Mouse (Mus musculus) right cerebral cortex, postnatal 10 days (tissue): ENCODE results near the gene Irf1.

ENCODE experiments used
- DNase-seq, 2 experiments: peaks; one replicate each; pipeline ENCODE4 v3.0.0; 2021; ENCODE audit warnings: low spot score in 2 of 2

Irf1 gene

GRCm38 (mm10) chr11:53761284-53761683 is 8.5 kb upstream of the Irf1 start:
- DNase-seq, result no peak

GRCm38 (mm10) chr11:53761822-53762221 is 8.0 kb upstream of the Irf1 start:
- peak; percentile 57 to 70 for DNase-seq

DNA sequence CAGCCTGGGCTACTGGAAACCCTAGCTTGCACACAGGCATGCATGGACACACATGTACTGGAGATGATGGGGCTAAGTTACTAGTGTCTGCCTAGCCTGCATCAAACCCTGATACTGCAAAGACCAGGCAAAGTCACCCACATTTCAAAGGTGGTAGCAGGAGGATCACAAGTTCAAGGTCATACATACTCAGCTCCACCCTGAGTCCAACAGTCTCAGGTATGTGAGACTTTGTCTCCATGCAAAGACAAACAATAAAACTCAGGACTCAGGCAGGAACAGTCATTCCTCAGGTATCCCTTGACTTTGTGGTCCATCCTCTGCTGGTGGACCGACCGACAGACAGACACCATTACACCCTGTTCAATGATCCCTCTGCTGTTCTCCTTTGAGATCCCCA is 7.4 kb upstream of the Irf1 start:
- no peak for DNase-seq

- DNase-seq, result peak; percentile 55 to 60
These were observed 6.9 kb upstream of the Irf1 start for GRCm38 (mm10) chr11:53762827-53763495.

- peak; percentile 83 to 84 for DNase-seq
These were observed 6.2 kb upstream of the Irf1 start for GRCm38 (mm10) chr11:53763496-53764140.

DNA sequence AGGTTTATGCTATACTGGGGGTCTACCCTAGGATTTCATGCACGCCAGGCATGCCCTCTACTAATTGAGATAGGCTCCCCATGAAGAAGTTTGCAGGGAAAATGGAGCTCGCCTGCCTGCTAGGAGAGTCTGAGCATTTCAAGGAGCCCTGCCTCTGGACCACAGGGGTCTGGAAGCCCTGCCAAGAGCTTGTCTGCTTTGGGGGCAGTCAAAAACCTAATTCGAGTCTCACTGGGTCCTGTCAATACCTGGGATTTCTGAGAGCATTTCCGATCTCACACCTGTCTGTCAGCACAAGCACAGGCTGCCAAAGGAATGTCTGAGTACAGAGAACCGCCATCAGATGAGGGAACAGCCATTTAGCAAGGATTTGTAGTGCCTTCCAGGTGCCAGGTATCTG is 5.2 kb upstream of the Irf1 start:
- no peak for DNase-seq

DNA sequence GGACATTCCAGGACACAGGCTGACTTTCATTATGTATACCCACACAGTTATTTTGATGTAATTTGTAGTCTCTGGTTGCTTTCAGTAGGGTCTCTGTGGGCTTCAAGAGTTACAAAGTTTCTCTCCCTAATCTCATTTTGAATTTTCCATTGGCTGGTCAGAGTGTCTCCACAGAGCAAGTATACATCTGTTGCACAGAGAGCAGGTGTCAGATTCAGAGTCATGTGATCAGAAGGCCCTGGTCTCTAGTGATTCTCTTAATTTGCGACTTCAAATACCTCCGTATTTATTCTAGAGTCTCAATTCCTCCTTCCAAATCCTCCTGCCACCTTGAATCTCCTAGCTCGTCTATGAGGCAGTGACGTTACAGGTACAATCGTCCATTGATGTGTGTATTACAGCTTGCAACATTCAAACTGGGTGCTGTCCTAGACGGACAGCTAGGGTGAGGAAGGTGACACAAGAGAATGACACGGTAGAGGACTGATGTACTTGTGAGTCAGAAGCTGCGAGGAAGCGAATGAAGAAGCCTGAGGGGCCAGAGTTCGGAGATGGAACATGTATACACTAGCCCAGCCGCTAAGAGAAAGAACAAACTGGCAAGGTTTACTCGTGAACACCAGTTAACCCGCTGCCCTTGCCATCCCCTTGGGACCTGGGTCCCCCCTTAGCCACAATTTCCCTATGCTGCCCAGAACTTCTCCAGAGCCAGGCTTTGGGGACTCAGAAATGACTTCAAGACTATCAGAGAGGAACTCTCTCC is 1.2 kb upstream of the Irf1 start:
- DNase-seq, result no peak

- DNase-seq, result no peak
These were observed 633 bp upstream of the Irf1 start for GRCm38 (mm10) chr11:53769185-53769576.

DNA sequence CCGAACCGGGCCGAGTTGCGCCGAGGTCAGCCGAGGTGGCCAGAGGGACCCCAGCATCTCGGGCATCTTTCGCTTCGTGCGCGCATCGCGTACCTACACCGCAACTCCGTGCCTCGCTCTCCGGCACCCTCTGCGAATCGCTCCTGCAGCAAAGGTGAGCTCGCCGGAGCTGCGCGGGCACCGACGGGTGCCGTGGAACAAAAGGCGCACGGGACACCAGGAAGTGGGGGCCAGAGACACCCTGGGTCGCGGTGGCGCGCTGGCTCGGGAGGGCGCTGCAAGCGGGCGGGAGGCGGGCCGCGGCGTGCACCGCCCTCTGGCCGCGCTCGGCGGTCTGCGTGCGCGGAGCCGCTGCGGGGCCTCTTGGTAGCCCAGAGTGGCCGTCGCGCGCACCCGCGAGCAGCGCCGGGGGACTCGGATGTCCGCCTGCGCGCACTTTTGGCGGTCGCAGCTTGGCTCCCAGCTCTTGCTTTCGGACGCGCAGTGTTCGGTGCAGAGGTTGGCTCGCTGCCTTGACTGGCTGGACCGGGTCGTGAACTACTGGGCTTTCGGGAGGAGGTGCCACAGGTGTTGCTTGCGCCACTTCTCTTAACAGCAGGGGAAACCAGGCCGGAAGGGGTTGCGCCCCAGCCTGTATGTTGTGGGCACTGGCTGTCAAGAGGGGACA is 444 bp downstream of the Irf1 start:
- DNase-seq, result peak; percentile 65 to 73

- peak in 1 of 2 experiments; percentile 30 for DNase-seq
These were observed 1.4 kb downstream of the Irf1 start for GRCm38 (mm10) chr11:53771001-53771744.

DNA sequence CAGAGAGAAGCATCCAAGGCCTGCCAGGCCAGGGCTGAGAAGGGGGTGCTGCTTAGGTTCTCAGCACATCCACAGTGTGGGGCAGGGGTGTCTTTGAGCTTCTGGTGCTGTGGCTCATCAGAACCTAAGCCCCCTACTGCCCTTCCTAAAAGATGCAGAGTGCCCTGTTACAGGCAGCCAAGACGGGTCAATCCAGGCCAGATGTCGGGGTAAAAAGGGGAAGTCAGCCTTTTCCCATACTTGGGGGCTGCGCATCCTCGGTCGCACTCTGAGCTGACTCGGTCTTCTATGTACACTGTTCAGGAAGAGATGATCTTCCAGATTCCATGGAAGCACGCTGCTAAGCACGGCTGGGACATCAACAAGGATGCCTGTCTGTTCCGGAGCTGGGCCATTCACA is 2.7 kb downstream of the Irf1 start:
- DNase-seq, result no peak

DNA sequence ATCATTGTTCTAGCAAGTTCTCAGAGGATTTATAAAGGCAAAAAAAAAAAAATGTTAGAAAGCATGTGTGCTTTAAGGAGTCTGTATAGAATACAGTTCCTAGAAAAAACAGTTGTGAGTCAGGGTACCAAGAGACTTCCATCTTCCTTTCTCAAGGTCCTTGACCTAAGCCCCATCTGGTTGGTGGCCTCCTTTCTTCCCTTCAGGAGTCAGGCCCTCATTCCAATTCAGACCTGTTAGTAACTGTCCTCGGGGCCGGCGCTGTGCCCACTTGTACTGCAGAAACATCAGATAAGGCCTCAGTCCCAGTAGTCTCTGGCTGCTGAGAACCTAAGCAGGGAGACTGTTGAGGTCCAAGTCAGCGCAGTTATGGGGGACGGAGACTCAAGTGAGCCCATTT is 3.3 kb downstream of the Irf1 start, which contains the start of gene Gm17334:
TSS of gene Gm17334 (minus strand) at position 101 of the 400 bp plus-strand sequence.
- DNase-seq, result no peak

- DNase-seq, result no peak
These were observed 4.0 kb downstream of the Irf1 start for GRCm38 (mm10) chr11:53773641-53774360.

DNA sequence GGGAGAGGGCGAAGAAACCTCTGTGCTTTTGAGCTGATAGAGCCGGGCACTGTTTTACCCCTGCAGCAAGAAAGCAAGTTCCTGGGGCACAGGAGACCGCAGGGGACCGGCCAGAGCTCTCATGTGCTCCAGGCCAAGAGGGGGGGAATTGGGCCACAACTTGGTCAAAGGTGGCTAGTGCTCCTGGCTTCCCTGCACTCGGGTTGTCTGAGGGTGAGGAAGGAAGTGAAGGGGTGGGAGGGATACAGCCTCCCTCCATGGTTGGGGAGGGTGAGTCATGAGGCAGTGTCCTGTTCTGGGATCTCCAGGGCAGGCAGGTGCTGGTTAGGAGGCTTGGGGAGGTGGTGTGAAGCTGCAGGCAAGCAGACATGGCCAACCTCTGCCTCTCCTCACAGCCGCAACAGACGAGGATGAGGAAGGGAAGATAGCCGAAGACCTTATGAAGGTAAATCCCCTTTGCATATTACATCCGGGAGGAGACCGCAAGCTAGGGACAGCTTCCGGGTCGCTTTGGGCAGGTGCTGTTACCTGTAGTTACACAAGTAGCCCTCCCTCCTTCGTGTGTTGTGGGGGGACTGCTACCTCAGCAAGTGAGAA is 4.9 kb downstream of the Irf1 start:
- DNase-seq, result no peak

GRCm38 (mm10) chr11:53777736-53778135 is 7.9 kb downstream of the Irf1 start:
- no peak for DNase-seq

DNA sequence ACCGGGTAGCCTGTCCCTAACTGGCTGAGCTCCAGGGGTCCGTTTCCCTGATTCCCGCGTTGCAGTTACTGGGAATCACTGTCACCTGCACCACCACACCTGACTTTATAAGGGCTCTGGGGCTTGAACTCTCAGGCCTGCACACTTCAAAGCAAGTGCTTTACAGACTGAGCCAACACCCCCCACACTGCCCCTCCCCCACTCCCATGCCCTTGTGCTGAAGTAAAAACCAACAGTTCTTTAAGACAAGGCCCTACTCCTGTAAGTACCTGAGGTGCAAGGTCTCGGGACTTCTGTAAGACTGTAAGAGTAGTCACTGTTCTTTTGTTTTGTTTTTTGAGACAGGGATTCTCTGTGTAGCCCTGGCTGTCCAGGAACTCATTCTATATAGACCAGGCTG is 8.6 kb downstream of the Irf1 start:
- DNase-seq, result no peak

- no peak for DNase-seq
These were observed 10.0 kb downstream of the Irf1 start for GRCm38 (mm10) chr11:53779808-53780207.

DNA sequence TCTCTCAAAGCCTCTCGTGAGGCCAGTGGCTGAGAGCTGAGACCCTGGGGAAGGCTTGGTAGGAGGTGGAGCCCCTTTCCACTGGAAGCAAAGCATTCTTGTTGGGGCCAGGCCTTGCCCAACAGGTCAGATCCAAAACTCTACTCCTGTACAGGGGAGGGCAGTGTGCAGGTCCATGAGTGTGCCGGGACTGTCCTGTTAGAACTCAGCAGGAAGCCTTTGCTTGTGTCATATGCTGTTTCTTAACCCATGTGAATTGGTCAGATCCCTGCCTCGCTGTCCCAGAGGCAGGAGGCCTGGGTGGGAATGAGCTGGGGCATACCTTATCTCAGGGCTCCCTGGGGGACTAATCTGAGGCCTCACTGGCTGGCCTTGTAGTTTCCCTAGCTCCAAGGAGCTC is 10.4 kb downstream of the Irf1 start:
- DNase-seq, result no peak

GRCm38 (mm10) chr11:53781201-53781775 is 11.5 kb downstream of the Irf1 start:
- no peak for DNase-seq

- DNase-seq, result no peak
These were observed 12.2 kb downstream of the Irf1 start for GRCm38 (mm10) chr11:53781964-53782363.
